Mouse (Mus musculus) CD4-positive, CD25-positive, alpha-beta regulatory T cell, adult 4 months (primary cell): Measurements from ENCODE around the gene Commd7. TPM values are rescaled to one million over a fixed set of nuclear protein-coding genes. Genes with fewer than 3 reads are reported as not detected.
"Not testable (repeated sequence)": the region's sequence is repeated elsewhere in the genome, so short reads cannot be mapped to it uniquely, and the experiment has no call there.

Experiments
- ATAC-seq: one replicate; pipeline ENCODE4 v1.8.0; 2017
- polyA plus RNA-seq, 2 experiments: library from polyadenylated mRNA; unstranded; fragments of 100-300 nt; shearing (Covaris generic); gene quantifications; one replicate each; pipeline ENCODE4 v1.2.1; 2017

The Commd7 gene
- 100 to 1,000 TPM; 106 to 117 TPM for polyA plus RNA-seq

DNA sequence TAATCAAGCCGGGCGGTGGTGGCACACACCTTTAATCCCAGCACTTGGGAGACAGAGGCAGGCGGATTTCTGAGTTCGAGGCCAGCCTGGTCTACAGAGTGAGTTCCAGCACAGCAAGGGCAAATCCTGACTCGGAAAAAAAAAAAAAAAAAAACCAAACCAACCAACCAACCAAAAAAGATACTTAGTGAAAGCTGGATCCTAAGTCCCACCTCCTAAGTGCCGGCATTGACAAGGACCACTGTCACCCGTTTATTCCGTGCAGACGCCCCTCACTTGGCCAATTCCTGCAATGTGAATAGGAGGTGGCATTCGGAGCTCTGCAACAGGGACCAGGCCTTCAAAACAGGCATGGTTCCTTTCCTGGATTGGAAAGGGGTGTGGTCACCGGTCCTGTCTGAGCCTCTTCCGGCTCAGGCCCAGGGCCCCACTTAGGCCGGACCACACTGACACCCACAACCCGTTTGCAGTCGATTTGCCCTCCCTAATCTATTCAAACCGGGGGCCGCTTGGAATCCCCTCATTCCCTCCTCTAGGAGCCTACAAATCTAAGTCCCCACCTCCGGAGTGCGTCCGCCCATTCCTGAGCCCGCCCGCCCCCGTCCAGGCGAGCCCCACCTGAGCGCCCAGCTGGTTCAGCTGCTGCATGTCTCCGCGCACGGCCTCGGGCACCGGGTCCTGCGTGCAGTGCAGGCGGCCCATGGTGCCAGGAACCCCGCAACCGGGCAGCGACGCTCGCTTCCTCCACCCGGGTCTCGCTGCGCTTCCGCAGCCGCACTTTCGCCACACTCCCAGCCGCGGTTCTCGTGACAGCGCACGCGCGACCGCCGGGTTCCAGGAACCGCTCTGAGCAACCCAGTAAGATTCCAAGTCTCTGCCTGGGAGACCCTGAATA is at the start of gene Commd7:
Gene Commd7 (minus strand): TSS at position 806 of the 895 bp plus-strand sequence.
- ATAC-seq = peak; percentile 93

DNA sequence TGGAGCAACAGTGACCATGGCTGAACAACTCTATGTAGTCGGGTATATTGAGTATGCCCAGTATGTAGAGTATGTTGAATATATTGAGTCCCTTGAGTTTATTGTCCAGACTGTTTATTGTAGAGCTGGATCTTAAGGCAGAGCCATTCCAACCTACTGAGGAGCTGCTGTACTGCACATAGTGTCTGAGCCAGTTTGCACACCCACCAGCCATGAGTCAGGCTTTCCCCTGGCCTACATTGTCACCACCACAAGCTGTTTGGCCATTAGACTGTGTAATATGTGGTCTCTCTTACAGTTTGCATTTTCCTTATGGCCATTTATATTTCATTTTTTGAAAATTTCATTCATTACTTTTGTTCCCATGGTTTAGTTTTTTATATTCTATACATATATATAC is 47.4 kb upstream of the Commd7 start:
- ATAC-seq = no peak

DNA sequence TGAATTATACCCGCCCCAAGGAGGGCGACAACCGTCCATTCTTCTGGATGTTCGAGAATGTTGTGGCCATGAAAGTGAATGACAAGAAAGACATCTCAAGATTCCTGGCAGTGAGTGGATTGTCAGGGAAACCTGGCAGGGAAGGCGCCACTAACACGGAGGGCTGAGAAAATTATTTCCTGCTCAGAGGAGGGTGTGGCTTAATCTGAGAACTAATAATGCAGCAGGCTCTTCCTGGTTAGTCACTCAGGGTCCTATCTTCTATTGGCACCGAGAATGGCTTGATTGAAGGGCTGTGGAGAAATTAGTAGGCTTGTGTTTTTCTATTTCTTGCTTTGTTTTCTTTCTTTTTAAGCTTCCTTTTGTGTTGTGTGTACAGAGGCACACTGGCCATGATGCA is 45.0 kb upstream of the Commd7 start:
- no peak for ATAC-seq

GRCm38 (mm10) chr2:153676944-153677343 is 44.4 kb upstream of the Commd7 start:
- ATAC-seq = no peak

GRCm38 (mm10) chr2:153675364-153675763 is 42.8 kb upstream of the Commd7 start:
- ATAC-seq = not testable (repeated sequence)

DNA sequence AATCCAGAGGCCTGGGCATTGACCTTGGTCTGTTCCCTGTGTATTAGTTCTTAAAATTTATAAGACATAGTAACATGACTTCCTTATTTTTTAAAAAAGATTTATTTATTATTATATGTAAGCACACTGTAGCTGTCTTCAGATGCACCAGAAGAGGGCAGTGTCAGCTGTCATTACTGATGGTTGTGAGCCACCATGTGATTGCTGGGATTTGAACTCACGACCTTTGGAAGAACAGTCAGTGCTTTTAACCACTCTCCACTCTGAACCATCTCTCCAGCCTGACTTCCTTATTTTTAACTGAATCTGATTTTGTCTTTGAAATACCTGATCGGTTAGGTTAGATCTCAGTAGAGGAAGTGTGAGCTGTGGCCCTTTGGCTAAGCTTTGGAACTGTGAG is 40.0 kb upstream of the Commd7 start:
- ATAC-seq = no peak

GRCm38 (mm10) chr2:153670111-153670510 is 37.5 kb upstream of the Commd7 start:
- ATAC-seq = no peak

DNA sequence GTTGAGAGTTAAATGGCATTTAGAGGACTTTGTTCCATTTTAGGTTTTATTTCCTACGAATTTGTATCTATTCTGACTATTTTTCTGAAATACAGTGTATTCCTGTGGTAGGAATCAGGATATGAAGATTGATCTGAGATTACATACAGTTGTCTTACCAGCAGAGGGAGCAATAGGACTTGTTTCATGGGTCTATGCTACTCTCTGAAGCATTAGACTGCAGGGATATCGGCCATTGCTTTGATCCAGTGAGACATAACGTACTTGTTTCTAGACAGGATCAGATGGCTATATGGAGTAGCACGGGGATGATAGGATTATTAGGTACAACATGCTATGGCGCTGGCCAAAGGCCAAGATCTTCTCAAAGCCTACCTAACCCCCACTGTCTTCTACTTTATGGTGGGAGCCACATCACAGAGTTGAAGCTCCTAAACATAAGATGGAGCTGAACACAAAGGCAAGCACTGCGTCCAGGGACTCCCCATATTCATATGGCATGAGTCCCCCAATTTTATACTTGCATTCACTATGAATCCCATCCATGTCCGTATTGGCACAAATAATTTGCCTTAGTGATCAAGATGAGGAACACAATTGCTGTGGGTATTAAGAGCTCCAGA is 36.3 kb upstream of the Commd7 start:
- no peak for ATAC-seq

- no peak for ATAC-seq
Observed at GRCm38 (mm10) chr2:153665401-153665800, 32.8 kb upstream of the Commd7 start.

DNA sequence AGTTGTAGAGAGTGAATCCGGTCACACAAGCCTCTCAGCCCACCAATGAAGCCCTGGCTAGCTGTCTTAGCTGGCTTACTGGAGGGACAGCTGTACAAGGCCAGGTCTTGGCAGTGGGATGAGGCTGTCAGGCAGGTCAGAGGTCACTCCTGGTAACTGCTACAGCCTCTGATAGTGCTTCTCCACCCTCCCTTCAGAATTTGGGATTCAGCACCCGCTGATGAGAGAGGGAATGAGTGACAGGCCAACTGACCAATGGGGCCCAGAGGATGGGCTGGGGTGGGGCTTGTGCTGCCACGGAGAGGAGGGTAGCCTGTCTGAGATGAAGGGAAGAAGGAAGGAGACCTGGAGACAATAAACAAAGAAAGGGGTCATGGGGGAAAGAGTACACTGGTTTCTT is 28.0 kb upstream of the Commd7 start:
- ATAC-seq = no peak

GRCm38 (mm10) chr2:153657659-153658058 is 25.1 kb upstream of the Commd7 start:
- not testable (repeated sequence) for ATAC-seq

GRCm38 (mm10) chr2:153651681-153652080 is 19.1 kb upstream of the Commd7 start:
- no peak for ATAC-seq

GRCm38 (mm10) chr2:153650014-153650687 is 17.6 kb upstream of the Commd7 start:
- ATAC-seq = peak; percentile 29

DNA sequence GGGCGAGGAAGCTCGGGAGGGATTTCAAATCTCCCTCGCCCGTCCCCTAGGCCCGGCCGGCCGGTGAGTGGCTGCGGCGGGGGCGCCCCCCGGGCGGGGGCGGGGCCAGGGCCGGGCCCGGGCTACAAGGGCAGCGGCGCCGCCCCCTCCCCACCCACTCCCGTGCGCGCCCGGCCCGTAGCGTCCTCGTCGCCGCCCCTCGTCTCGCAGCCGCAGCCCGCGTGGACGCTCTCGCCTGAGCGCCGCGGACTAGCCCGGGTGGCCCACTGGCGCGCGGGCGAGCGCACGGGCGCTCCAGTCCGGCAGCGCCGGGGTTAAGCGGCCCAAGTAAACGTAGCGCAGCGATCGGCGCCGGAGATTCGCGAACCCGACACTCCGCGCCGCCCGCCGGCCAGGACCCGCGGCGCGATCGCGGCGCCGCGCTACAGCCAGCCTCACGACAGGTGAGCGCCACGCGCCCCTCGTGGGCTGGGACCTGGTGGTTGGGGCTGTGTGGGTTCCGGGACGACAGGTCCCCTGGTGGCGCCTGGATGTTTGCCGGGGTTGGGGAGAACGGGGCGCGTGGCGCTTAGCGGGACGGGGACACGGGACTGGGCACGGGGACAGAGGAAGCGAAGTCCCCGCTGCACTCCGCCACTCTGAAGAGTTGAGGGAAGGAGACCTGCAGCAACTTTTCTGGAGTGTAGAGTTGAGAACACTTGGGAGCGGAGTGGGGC is 16.9 kb upstream of the Commd7 start, which contains the start of gene Dnmt3b:
Gene Dnmt3b (plus strand): TSS at position 153 of the 716 bp plus-strand sequence.
- peak; percentile 72 for ATAC-seq

GRCm38 (mm10) chr2:153648773-153649297 is 16.3 kb upstream of the Commd7 start:
- no peak for ATAC-seq

DNA sequence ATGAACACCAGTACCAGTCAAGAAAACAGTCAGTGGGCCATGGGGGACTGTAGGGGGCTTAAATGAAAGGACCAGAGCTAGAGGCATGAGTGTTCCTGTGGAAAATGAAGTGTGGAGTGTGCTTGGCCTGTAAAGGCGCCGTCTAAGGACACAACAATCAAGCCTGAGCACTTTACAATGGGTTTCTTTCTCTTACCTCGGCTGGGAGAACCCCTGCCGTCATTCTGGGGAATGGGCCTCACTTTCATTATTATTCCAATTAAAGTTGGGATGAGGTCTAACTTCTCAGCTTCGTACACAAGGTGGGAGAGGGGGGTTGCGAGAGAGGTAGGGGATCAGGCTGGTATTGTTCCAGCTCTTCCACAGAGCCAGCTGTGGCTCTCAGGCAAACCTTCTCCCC is 10.4 kb upstream of the Commd7 start:
- ATAC-seq = no peak

- ATAC-seq = no peak
Observed at GRCm38 (mm10) chr2:153642496-153642895, 9.9 kb upstream of the Commd7 start.

GRCm38 (mm10) chr2:153638977-153639680 is 6.5 kb upstream of the Commd7 start:
- ATAC-seq = peak; percentile 76

- no peak for ATAC-seq
Observed at GRCm38 (mm10) chr2:153633259-153633658, 678 bp upstream of the Commd7 start.

- ATAC-seq = peak; percentile 38
Observed at GRCm38 (mm10) chr2:153632871-153633226, 268 bp upstream of the Commd7 start.

DNA sequence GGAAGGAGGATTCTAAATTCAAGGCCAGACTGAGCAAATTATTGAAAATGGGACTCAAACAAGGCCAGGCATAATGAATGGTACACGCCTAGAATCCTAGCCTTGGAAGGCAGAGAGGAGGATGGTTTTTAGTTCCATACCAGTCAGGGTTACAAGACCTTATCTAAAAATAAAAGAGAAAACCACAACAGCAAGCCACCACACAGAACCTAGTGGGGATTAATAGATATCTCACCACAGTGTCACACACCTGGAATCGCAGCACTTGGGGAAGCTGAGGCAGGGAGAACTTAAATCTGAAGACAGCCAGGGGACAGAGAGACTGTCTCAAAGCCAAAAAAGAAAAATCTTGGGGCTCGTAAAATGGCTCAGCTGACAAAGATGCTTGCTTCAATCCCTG is 1.6 kb downstream of the Commd7 start:
- no peak for ATAC-seq

DNA sequence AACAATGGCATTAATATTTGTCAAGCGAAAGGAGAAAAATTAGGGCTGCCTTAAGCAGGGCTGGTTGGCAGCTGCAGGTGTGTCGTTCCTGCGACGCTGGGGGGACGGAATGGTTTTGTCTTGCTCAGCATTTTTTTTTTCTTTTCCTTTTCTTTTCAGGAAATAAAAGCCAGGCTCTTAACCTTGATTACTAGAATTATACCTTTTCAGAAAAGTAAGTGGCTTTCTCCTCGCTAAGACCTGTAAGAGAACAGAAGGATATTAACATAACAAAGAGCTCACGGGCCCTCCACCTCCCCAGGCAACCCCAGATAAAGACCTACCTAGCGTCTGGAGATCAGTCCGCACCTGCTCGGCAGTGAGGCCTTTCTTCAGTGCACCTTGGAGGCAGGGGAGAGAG is 10.1 kb downstream of the Commd7 start:
- no peak for ATAC-seq
